Mouse (Mus musculus): ENCODE results near the gene Sh2d1b1.

Sh2d1b1 gene

DNA sequence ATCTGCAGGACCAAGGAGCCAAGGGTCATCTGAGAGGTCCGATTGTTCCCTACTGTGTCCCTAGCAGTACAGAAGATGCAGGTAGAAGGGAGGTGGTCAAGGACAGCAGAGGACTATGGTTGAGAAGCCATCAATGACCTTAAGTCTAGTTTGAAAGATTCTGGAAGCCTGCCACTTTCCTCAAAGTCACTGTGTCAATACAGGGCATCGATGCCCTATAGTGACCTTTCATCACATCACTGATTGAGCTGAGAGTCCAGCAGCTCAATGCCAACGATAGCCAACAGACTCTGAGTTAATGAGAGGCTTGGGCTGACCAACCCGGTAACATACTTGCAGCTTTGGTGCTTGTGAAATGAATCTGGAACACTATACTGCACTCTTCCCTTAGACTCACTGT lies 48.2 kb downstream of the Sh2d1b1 start:
- DNase-seq: no peak

DNA sequence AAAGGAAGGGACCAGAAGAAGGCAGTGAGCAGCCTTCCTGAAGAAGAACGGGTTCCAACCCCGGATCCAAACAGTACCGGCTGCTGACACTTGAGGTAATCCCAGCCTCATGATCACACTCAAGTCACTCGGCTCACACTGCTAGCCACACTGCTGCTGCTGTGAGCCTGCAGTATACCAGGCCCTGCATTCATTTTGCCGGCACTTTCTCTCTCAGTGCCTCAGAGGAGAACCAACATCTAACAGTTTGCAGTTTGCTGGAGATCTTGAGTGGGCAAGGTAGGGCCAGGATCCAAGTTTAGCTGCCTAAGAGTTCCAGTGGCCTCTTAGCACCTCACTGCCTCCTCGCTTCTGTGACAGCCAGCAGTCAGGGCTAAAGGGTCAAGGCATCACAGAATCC lies 54.8 kb downstream of the Sh2d1b1 start:
- no peak for DNase-seq

DNA sequence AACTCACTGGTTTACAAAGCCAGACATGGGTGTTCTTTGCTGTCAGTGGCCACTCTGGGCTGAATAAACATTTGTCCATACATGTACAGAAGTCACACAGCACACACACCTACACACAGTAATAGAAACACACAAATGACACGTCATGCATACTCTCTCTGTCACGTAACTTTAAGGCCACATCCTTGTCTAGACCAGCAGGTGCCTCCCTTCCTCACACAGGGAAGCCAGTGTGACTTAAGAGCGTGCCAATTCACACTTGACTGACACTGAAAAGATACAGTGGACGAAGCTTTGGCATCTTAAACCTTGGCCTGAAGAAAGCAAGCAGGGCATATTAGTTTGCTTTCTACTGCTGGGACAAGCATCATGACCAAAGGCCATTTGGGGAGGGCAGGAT lies 55.7 kb downstream of the Sh2d1b1 start:
- no peak for DNase-seq
